Mouse (Mus musculus) hindbrain, embryonic 13.5 days (tissue): ENCODE measurements around the gene Vmn1r196. TPM values are rescaled to one million over a fixed set of nuclear protein-coding genes. Genes with fewer than 3 reads are reported as not detected.

ENCODE experiments used
- polyA plus RNA-seq: library from polyadenylated mRNA; unstranded; fragments of >200 nt; fragmentation: Nextera tagmentation; extraction: Ambion mirVana; gene quantifications from 2 replicates; pipeline ENCODE4 v1.2.1, GENCODE M21; 2015

Gene Vmn1r196
- polyA plus RNA-seq, 1 experiment from 2014 or later = not detected

Other genes with a start within 250 kb of the Vmn1r196 start
- 12.2 and 12.9 TPM in 2 replicates for gene Hist1h4i, start 248.6 kb upstream of the Vmn1r196 start, polyA plus RNA-seq
- gene Hist1h2ag, start 247.0 kb upstream of the Vmn1r196 start, polyA plus RNA-seq = 11.9 and 17.6 TPM in 2 replicates
- gene Hist1h2bj, start 246.7 kb upstream of the Vmn1r196 start, polyA plus RNA-seq = 1.8 and 5.0 TPM in 2 replicates
- gene Vmn1r188, start 205.5 kb upstream of the Vmn1r196 start, polyA plus RNA-seq = not detected in 2 replicates
- gene Vmn1r189, start 184.1 kb upstream of the Vmn1r196 start, polyA plus RNA-seq = not detected in 2 replicates
- not detected in 2 replicates for gene Vmn1r191, start 106.0 kb upstream of the Vmn1r196 start, polyA plus RNA-seq
- gene Vmn1r192, start 98.8 kb upstream of the Vmn1r196 start, polyA plus RNA-seq = not detected in 2 replicates
- gene Vmn1r193, start 66.8 kb upstream of the Vmn1r196 start, polyA plus RNA-seq = not detected in 2 replicates
- gene Vmn1r194, start 45.7 kb upstream of the Vmn1r196 start, polyA plus RNA-seq = not detected in 2 replicates
- not detected in 2 replicates for gene Vmn1r195, start 19.4 kb upstream of the Vmn1r196 start, polyA plus RNA-seq
- gene Vmn1r197, start 34.7 kb downstream of the Vmn1r196 start, polyA plus RNA-seq = not detected in 2 replicates
- gene Vmn1r198, start 60.4 kb downstream of the Vmn1r196 start, polyA plus RNA-seq = not detected in 2 replicates
- gene Vmn1r199, start 89.9 kb downstream of the Vmn1r196 start, polyA plus RNA-seq = not detected in 2 replicates
- not detected in 2 replicates for gene Vmn1r200, start 100.5 kb downstream of the Vmn1r196 start, polyA plus RNA-seq
- gene Vmn1r201, start 182.0 kb downstream of the Vmn1r196 start, polyA plus RNA-seq = not detected in 2 replicates
- not detected in 2 replicates for gene Vmn1r202, start 215.5 kb downstream of the Vmn1r196 start, polyA plus RNA-seq
- not detected in 2 replicates for gene Vmn1r203, start 228.2 kb downstream of the Vmn1r196 start, polyA plus RNA-seq